Mouse (Mus musculus): ENCODE results near the gene G430095P16Rik. TPM values are rescaled to one million over a fixed set of nuclear protein-coding genes. Genes with fewer than 3 reads are reported as not detected.

The G430095P16Rik gene
- polyA plus RNA-seq, 1 experiment from 2014 or later, result 3.7 TPM

DNA sequence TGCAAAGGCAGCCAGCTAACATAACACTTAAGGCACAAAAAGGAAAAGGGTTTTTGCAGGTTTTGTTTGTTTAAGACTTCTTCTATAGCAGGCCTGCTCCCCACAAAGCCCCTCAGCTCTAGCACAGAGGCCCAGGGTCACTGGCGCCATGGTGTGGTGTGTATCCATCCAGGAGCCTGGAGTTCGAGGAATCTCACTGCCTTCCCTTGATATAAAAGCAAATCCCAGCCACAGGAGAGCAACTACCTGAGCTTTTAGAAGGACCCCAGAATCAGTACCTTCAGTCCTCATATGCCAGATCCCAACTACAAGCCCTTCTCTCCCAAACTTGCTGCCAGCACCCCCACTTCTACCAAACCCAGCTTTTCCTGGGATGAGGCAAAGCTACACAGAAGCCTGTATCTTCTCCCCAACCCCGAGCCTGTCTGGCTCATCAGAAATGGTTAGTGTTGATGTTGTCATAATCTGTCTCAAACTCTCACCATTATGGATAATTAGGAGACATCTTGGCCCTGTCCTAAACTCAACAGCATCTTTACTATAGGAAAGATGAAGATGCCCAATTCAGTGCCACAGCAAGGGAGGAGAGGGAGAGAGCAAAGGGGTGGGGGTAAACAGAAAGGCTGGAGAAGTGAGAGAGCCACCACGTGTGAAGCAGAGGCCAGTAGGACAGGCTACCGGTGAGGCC, 48.3 kb downstream of the G430095P16Rik start:
- no peak overlapping the region for H3K27ac ChIP-seq
- peaks cover 42% of the 10 kb centered on the region for H3K4me1 ChIP-seq (replicated peaks)
- no peak for ATAC-seq
- no peaks in the 10 kb centered on the region for H3K36me3 ChIP-seq
- 43% methylated on average over 5 of the region's 5 CpGs for WGBS
- peak overlapping the region; percentile 31 for H3K4me2 ChIP-seq (replicated peaks)
- no peak overlapping the region for H3K4me3 ChIP-seq (replicated peaks)
- H3K9me3 ChIP-seq, result no peaks in the 10 kb centered on the region
- H3K9ac ChIP-seq, result no peak overlapping the region
- H3K27me3 ChIP-seq (replicated peaks), result peaks cover 37% of the 10 kb centered on the region

DNA sequence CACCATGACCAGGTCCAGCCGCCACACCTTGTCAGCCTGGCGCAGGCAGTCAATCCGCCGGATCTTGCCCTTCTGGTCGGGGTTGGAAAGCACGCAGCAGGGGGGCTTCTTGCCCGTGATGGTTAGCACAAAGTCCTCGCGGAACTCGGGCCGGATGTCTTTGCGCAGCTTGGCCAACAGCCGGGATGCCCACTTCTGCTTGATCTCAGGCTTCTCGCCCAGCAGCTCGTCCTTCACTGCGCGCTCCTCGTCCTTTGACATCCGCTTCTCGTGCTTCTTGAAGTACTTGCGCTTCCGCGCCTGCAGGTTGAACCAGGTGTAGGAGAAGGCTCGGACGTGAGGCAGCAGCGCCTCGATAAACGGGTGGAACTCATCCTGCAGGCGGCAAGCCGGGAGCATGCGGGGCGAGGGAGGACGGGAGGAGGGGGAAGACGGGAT, 49.2 kb downstream of the G430095P16Rik start:
- no peak for ATAC-seq
- no peak overlapping the region for H3K9ac ChIP-seq
- peaks cover 42% of the 10 kb centered on the region for H3K4me1 ChIP-seq (replicated peaks)

DNA sequence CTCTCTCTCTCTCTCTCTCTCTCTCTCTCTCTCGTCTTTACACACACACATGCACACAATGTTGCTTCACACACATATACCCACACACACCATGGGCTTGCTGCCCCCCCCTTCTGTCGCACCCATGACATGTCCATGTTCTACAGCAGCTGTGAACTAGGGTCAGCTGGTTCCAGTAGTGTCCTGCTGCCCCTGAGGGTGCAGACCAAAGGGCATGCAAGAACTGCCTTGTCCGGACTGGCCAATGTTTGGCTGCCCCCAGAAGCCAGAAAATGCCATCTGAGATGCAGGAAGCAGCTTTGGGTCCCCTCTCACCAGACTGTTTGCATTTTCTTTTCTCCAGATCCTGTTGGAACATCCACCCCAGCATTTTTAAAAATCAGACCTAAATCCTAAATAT, 49.8 kb downstream of the G430095P16Rik start:
- 20% methylated on average over 3 of the region's 3 CpGs for WGBS
- no peak for ATAC-seq
- H3K4me1 ChIP-seq (replicated peaks), result peaks cover 42% of the 10 kb centered on the region
- H3K9ac ChIP-seq, result no peak overlapping the region
- H3K36me3 ChIP-seq, result no peaks in the 10 kb centered on the region
- no peak overlapping the region for H3K27ac ChIP-seq
- H3K4me3 ChIP-seq (replicated peaks), result no peak overlapping the region
- H3K4me2 ChIP-seq (replicated peaks), result no peak overlapping the region
- H3K27me3 ChIP-seq (replicated peaks), result peaks cover 49% of the 10 kb centered on the region
- no peaks in the 10 kb centered on the region for H3K9me3 ChIP-seq

More for the DNA sequence above, 49.2 kb downstream of the G430095P16Rik start:
- Histone ChIP-seq H3K27ac (no peak overlapping the region), H3K4me3 (replicated peaks) (no peak overlapping the region), H3K4me2 (replicated peaks) (peak overlapping the region; percentile 42), H3K27me3 (replicated peaks) (peaks cover 44% of the 10 kb centered on the region), H3K9me3 (no peaks in the 10 kb centered on the region), H3K36me3 (no peaks in the 10 kb centered on the region)
- 15% methylated on average over 34 of the region's 34 CpGs for WGBS

DNA sequence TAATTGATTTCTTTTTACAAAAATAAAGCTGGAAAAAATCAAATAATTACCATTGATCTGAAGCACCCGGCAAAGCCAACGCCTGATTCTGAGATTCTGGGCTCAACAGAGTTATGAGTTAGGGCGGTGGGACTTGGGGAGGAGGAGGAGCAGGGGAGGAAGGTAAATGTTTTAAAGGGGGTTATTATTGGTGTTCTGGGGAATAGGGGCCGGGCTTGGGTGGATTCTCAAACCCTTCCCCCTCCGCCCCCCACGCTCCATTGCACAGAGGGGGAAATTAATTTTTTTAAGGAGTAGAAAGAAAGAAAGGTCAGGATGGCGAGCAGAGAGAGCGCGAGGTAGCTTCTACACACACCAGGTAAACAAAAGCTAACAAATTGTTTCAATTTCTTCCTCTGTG, 50.5 kb downstream of the G430095P16Rik start:
- peaks cover 42% of the 10 kb centered on the region for H3K4me1 ChIP-seq (replicated peaks)
- ATAC-seq, result no peak

DNA sequence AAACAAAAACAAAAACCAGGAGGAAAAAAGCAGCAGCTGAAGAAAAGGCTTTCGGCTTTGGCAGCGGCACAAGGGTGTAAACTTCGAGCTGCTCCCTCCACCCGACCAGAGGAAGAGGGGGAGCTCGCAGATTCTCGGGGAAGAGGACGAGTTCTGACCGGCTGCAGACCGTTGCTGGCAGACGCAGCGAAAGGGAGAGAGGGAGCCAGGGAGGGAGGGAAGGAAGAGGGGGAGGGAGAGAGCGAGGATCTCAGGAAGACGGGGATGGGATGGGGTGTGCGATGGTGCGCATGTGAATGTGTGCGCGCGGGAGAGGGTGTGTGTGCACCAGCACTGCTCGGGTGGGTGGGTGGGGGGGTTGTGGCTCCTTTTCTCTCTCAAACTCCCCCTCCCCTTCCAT, 51.0 kb downstream of the G430095P16Rik start:
- Histone ChIP-seq H3K27me3 (replicated peaks) (peaks cover 61% of the 10 kb centered on the region), H3K9ac (no peak overlapping the region), H3K4me3 (replicated peaks) (peak overlapping the region; percentile 22), H3K4me1 (replicated peaks) (peaks cover 42% of the 10 kb centered on the region), H3K27ac (no peak overlapping the region), H3K9me3 (no peaks in the 10 kb centered on the region), H3K4me2 (replicated peaks) (peak overlapping the region; percentile 50), H3K36me3 (no peaks in the 10 kb centered on the region)
- ATAC-seq, result peak; percentile 83
- under 1% methylated on average over 17 of the region's 19 CpGs for WGBS

More for the DNA sequence above, 50.5 kb downstream of the G430095P16Rik start:
- 4% methylated on average over 9 of the region's 9 CpGs for WGBS
- Histone ChIP-seq H3K4me3 (replicated peaks) (peak overlapping the region; percentile 22), H3K9me3 (no peaks in the 10 kb centered on the region), H3K27me3 (replicated peaks) (peaks cover 56% of the 10 kb centered on the region), H3K27ac (no peak overlapping the region), H3K4me2 (replicated peaks) (peak overlapping the region; percentile 50), H3K9ac (0 out of 2 replicates have a peak overlapping the region, but pooled peaks have one; percentile 14), H3K36me3 (no peaks in the 10 kb centered on the region)

DNA sequence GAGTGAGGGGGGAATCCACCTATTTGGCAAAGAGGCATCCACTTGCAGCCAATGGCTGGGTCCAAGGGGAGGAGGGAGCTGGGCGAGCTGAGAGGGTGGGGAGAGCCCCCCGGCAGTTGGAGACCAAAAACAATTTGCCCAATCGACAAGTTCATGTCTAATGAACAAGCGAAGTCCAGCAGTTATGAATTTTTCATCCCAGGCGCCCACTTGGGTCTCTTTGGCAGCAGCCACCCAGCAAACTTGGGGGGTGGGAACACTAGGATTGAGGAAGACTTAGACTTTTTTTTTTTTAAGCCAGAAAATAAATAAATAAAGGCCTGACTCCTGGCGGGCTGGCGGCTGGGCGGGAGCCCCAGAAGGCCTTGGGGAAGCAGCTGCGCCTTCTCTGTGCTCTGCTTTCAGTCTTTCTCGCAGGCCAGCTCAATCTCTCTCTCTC, 51.7 kb downstream of the G430095P16Rik start:
- 11% methylated on average over 10 of the region's 10 CpGs for WGBS
- H3K4me2 ChIP-seq (replicated peaks), result peak overlapping the region; percentile 50
- H3K9ac ChIP-seq, result no peak overlapping the region
- no peaks in the 10 kb centered on the region for H3K36me3 ChIP-seq
- peak overlapping the region; percentile 77 for H3K27ac ChIP-seq
- 0 out of 2 replicates have a peak overlapping the region, but pooled peaks have one; percentile 14 for H3K4me3 ChIP-seq (replicated peaks)
- ATAC-seq, result peak; percentile 63
- H3K9me3 ChIP-seq, result no peaks in the 10 kb centered on the region
- H3K27me3 ChIP-seq (replicated peaks), result peaks cover 68% of the 10 kb centered on the region
- peaks cover 44% of the 10 kb centered on the region for H3K4me1 ChIP-seq (replicated peaks)

DNA sequence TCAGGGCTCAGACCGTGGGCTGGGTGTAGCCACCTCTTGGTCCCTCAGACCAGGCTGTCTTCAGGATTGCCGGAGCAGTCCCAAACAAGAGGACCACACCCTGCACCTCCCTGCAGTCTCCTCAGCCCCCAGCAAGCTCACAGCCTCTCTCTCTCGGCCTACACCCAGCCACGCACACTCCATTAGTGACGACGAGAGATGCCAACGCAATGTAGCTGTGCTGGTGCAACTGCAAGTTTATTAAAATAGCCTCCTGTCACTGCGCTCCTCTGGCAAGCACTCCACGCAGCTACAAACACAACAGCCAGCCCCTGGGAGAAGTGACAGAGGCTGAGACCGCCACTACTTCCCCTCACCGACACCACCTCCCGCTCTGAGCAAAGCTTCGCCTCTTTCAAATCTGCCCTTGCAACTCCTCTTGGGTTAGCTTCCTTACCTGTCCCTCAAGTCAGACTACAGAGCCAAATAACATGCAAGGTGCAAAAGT, 52.3 kb downstream of the G430095P16Rik start:
- H3K27ac ChIP-seq, result peak overlapping the region; percentile 77
- no peak for ATAC-seq
- H3K4me3 ChIP-seq (replicated peaks), result 0 out of 2 replicates have a peak overlapping the region, but pooled peaks have one; percentile 9
- peaks cover 42% of the 10 kb centered on the region for H3K4me1 ChIP-seq (replicated peaks)
- H3K9me3 ChIP-seq, result no peaks in the 10 kb centered on the region
- peak overlapping the region; percentile 50 for H3K4me2 ChIP-seq (replicated peaks)
- H3K36me3 ChIP-seq, result no peaks in the 10 kb centered on the region
- H3K9ac ChIP-seq, result peak overlapping the region; percentile 20; the same call in 1 of the 2 replicates
- peaks cover 74% of the 10 kb centered on the region for H3K27me3 ChIP-seq (replicated peaks)
- 19% methylated on average over 13 of the region's 13 CpGs for WGBS

DNA sequence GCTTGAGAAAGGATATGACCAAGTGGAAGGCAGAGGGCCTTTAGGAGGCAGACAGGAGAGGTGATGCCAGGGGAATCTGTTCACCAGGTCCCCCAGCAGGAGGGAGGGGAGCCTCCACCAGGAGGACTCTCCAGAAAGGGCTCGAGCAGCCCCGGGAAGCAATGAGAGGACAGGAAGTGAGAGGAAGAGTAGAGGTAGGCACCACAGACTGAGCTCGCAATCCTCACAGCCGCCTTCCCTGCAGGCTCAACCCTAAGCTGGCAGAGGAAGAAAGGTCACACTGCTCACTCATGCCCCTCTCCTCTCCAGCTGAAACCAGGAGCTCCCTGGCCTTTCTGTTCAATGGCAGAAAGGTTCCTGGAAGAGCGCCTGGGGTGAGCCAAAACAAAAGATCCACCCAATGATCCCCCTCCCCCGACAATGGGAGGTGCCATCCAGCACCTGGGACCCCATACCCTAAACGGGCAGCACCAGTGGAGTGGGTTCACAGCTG, 52.9 kb downstream of the G430095P16Rik start:
- Histone ChIP-seq H3K9me3 (no peaks in the 10 kb centered on the region), H3K4me2 (replicated peaks) (peak overlapping the region; percentile 50; the same call in 1 of the 2 replicates), H3K9ac (peak overlapping the region; percentile 20; the same call in 1 of the 2 replicates), H3K4me3 (replicated peaks) (no peak overlapping the region), H3K27me3 (replicated peaks) (peaks cover 78% of the 10 kb centered on the region), H3K36me3 (no peaks in the 10 kb centered on the region), H3K4me1 (replicated peaks) (peaks cover 40% of the 10 kb centered on the region), H3K27ac (peak overlapping the region; percentile 77; the same call in 1 of the 2 replicates)
- 17% methylated on average over 7 of the region's 7 CpGs for WGBS
- ATAC-seq, result no peak

Other genes with a start within 250 kb of the G430095P16Rik start
- gene Ier2, start 60.2 kb upstream of the G430095P16Rik start, polyA plus RNA-seq (2015; fragmentation: Nextera tagmentation; extraction: Ambion mirVana), result 84.2 and 85.5 TPM in 2 replicates
- 59.9 and 68.3 TPM in 2 replicates for gene Trmt1, start 36.7 kb upstream of the G430095P16Rik start, polyA plus RNA-seq (2015; fragmentation: Nextera tagmentation; extraction: Ambion mirVana)
- gene Nacc1, start 35.1 kb upstream of the G430095P16Rik start, polyA plus RNA-seq (2015; fragmentation: Nextera tagmentation; extraction: Ambion mirVana), result 14.8 and 17.0 TPM in 2 replicates
- gene Lyl1, start 21.6 kb upstream of the G430095P16Rik start, polyA plus RNA-seq (2015; fragmentation: Nextera tagmentation; extraction: Ambion mirVana), result 5.1 and 5.5 TPM in 2 replicates
- gene Nfix, start 77.3 kb downstream of the G430095P16Rik start, polyA plus RNA-seq (2015; fragmentation: Nextera tagmentation; extraction: Ambion mirVana), result 14.2 and 14.8 TPM in 2 replicates
- gene Dand5, start 99.8 kb downstream of the G430095P16Rik start, polyA plus RNA-seq (2015; fragmentation: Nextera tagmentation; extraction: Ambion mirVana), result 4.5 and 5.3 TPM in 2 replicates
- gene Gadd45gip1, start 108.5 kb downstream of the G430095P16Rik start, polyA plus RNA-seq (2015; fragmentation: Nextera tagmentation; extraction: Ambion mirVana), result 61.7 and 62.6 TPM in 2 replicates
- gene Rad23a, start 117.7 kb downstream of the G430095P16Rik start, polyA plus RNA-seq (2015; fragmentation: Nextera tagmentation; extraction: Ambion mirVana), result 102 and 106 TPM in 2 replicates
- gene Calr, start 123.9 kb downstream of the G430095P16Rik start, polyA plus RNA-seq (2015; fragmentation: Nextera tagmentation; extraction: Ambion mirVana), result 1,038 and 1,157 TPM in 2 replicates
- gene Farsa, start 134.0 kb downstream of the G430095P16Rik start, polyA plus RNA-seq (2015; fragmentation: Nextera tagmentation; extraction: Ambion mirVana), result 83.1 and 92.7 TPM in 2 replicates
- gene Syce2, start 149.1 kb downstream of the G430095P16Rik start, polyA plus RNA-seq (2015; fragmentation: Nextera tagmentation; extraction: Ambion mirVana), result 49.9 and 54.4 TPM in 2 replicates
- gene Gcdh, start 170.9 kb downstream of the G430095P16Rik start, polyA plus RNA-seq (2015; fragmentation: Nextera tagmentation; extraction: Ambion mirVana), result 42.8 and 49.2 TPM in 2 replicates
- gene Klf1, start 178.9 kb downstream of the G430095P16Rik start, polyA plus RNA-seq (2015; fragmentation: Nextera tagmentation; extraction: Ambion mirVana), result 6.4 and 7.7 TPM in 2 replicates
- gene Dnase2a, start 185.6 kb downstream of the G430095P16Rik start, polyA plus RNA-seq (2015; fragmentation: Nextera tagmentation; extraction: Ambion mirVana), result 8.7 and 10.2 TPM in 2 replicates
- gene Mast1, start 214.4 kb downstream of the G430095P16Rik start, polyA plus RNA-seq (2015; fragmentation: Nextera tagmentation; extraction: Ambion mirVana), result 1.6 TPM in 2 replicates
- gene Rtbdn, start 224.0 kb downstream of the G430095P16Rik start, polyA plus RNA-seq (2015; fragmentation: Nextera tagmentation; extraction: Ambion mirVana), result 0.31 and 0.51 TPM in 2 replicates
- gene Gm49661, start 246.4 kb downstream of the G430095P16Rik start, polyA plus RNA-seq (2015; fragmentation: Nextera tagmentation; extraction: Ambion mirVana), result not detected in 2 replicates
- 581 and 615 TPM in 2 replicates for gene Prdx2, start 246.6 kb downstream of the G430095P16Rik start, polyA plus RNA-seq (2015; fragmentation: Nextera tagmentation; extraction: Ambion mirVana)
- gene Rnaseh2a, start 246.8 kb downstream of the G430095P16Rik start, polyA plus RNA-seq (2015; fragmentation: Nextera tagmentation; extraction: Ambion mirVana), result 116 and 117 TPM in 2 replicates